In genomic region chr13:21910735-21911134, GRCm38 (mm10) we compare ENCODE assay signal across 7 mouse cellular contexts. TPM values are rescaled to one million over a fixed set of nuclear protein-coding genes. Genes with fewer than 3 reads are reported as not detected.
A peak's percentile ranks its signal among the peaks of the same experiment; 100 is the strongest.
DNase-seq lines count a peak whose midpoint lies in the region; ATAC-seq lines count a peak whose summit lies in the region.

No protein-coding gene starts in this region.

- peak overlapping the region; percentile 26 for H3K4me3 ChIP-seq in lung, embryonic 16.5 days (ENCODE audit: low read length)
- peak overlapping the region; percentile 3; the same call in 1 of the 2 replicates for H3K4me3 ChIP-seq in embryonic facial prominence, embryonic 11.5 days (ENCODE audit: low read depth, low read length)
- peak overlapping the region; percentile 10; the same call in 1 of the 2 replicates for H3K4me3 ChIP-seq in intestine, embryonic 15.5 days (replicated peaks)
- H3K4me3 ChIP-seq in stomach, embryonic 15.5 days (replicated peaks) = peak overlapping the region; percentile 19

- no peaks in the 10 kb centered on the region for H3K9me3 ChIP-seq in lung, embryonic 16.5 days (ENCODE audit: control insufficient read depth, low read length)
- no peaks in the 10 kb centered on the region for H3K9me3 ChIP-seq in embryonic facial prominence, embryonic 11.5 days (replicated peaks; ENCODE audit: control insufficient read depth, low read length)
- H3K9me3 ChIP-seq in intestine, embryonic 15.5 days = no peaks in the 10 kb centered on the region
- no peaks in the 10 kb centered on the region for H3K9me3 ChIP-seq in stomach, embryonic 15.5 days

- H3K4me1 ChIP-seq in lung, embryonic 16.5 days (replicated peaks; ENCODE audit: control insufficient read depth, insufficient read depth, low read length) = peaks cover 3% of the 10 kb centered on the region; the same call in 1 of the 2 replicates
- H3K4me1 ChIP-seq in embryonic facial prominence, embryonic 11.5 days (ENCODE audit: control insufficient read depth, insufficient read depth, low read length) = no peaks in the 10 kb centered on the region
- peaks cover 3% of the 10 kb centered on the region; the same call in 1 of the 2 replicates for H3K4me1 ChIP-seq in intestine, embryonic 15.5 days (replicated peaks)
- H3K4me1 ChIP-seq in stomach, embryonic 15.5 days = no peaks in the 10 kb centered on the region

- peak overlapping the region; percentile 42 for H3K4me2 ChIP-seq in lung, embryonic 16.5 days (ENCODE audit: low read depth, low read length)
- H3K4me2 ChIP-seq in embryonic facial prominence, embryonic 11.5 days (ENCODE audit: low read depth, low read length) = peak overlapping the region; percentile 23; the same call in 1 of the 2 replicates
- peak overlapping the region; percentile 34 for H3K4me2 ChIP-seq in intestine, embryonic 15.5 days (replicated peaks)
- peak overlapping the region; percentile 31; the same call in 1 of the 2 replicates for H3K4me2 ChIP-seq in stomach, embryonic 15.5 days

- no peak for ATAC-seq in lung, embryonic 16.5 days (ENCODE audit: low read depth)
- ATAC-seq in embryonic facial prominence, embryonic 11.5 days (replicated peaks; ENCODE audit: insufficient number of reproducible peaks, low FRiP score, low TSS enrichment, low read depth) = no peak
- ATAC-seq in intestine, embryonic 15.5 days = no peak
- ATAC-seq in stomach, embryonic 15.5 days (ENCODE audit: insufficient read depth, low FRiP score, low read depth) = no peak
- ATAC-seq in cerebellum, adult (ENCODE audit: insufficient number of reproducible peaks, low FRiP score, low TSS enrichment) = no peak

- no peak overlapping the region for H3K9ac ChIP-seq in lung, embryonic 16.5 days (ENCODE audit: low read length)
- H3K9ac ChIP-seq in embryonic facial prominence, embryonic 11.5 days (replicated peaks; ENCODE audit: low read length) = no peak overlapping the region
- no peak overlapping the region for H3K9ac ChIP-seq in intestine, embryonic 15.5 days
- H3K9ac ChIP-seq in stomach, embryonic 15.5 days = no peak overlapping the region

- H3K27me3 ChIP-seq in lung, embryonic 16.5 days (ENCODE audit: control insufficient read depth, insufficient read depth, low read depth, low read length) = no peaks in the 10 kb centered on the region; the same call in none of the 2 replicates
- no peaks in the 10 kb centered on the region for H3K27me3 ChIP-seq in embryonic facial prominence, embryonic 11.5 days (ENCODE audit: control insufficient read depth, insufficient read depth, low read length)
- H3K27me3 ChIP-seq in intestine, embryonic 15.5 days (replicated peaks) = no peaks in the 10 kb centered on the region
- 0 out of 2 replicates have a peak, but pooled peaks cover 5% of the 10 kb centered on the region for H3K27me3 ChIP-seq in stomach, embryonic 15.5 days (replicated peaks)

- no peaks in the 10 kb centered on the region for H3K36me3 ChIP-seq in lung, embryonic 16.5 days (ENCODE audit: control insufficient read depth, insufficient read depth, low read length)
- no peaks in the 10 kb centered on the region for H3K36me3 ChIP-seq in embryonic facial prominence, embryonic 11.5 days (replicated peaks; ENCODE audit: control insufficient read depth, insufficient read depth, low read depth, low read length)
- H3K36me3 ChIP-seq in intestine, embryonic 15.5 days = no peaks in the 10 kb centered on the region
- no peaks in the 10 kb centered on the region for H3K36me3 ChIP-seq in stomach, embryonic 15.5 days

- DNase-seq in lung, postnatal 4 days = no peak
- DNase-seq in embryonic facial prominence, embryonic 11.5 days (ENCODE audit: low spot score) = peak; percentile 53
- DNase-seq in left cerebral cortex, postnatal 4 days = no peak

- 9% methylated on average over 7 of the region's 7 CpGs for WGBS in lung, embryonic 16.5 days
- WGBS in embryonic facial prominence, embryonic 11.5 days = 2% methylated on average over 7 of the region's 7 CpGs
- 22% methylated on average over 7 of the region's 7 CpGs for WGBS in intestine, embryonic 15.5 days
- 22% methylated on average over 7 of the region's 7 CpGs for WGBS in stomach, embryonic 15.5 days

- no peak overlapping the region for H3K27ac ChIP-seq in lung, embryonic 16.5 days (ENCODE audit: low read length)
- no peak overlapping the region for H3K27ac ChIP-seq in embryonic facial prominence, embryonic 11.5 days (replicated peaks; ENCODE audit: low read depth, low read length)
- no peak overlapping the region for H3K27ac ChIP-seq in intestine, embryonic 15.5 days
- H3K27ac ChIP-seq in stomach, embryonic 15.5 days = no peak overlapping the region

- intact Hi-C loops in left cerebral cortex, postnatal 4 days (cut with DNase I) = loop anchor here (10.0 kb wide), 1 partner anchor 114 kb away; no protein-coding TSS in a partner anchor

RNA-seq across cellular contexts. Expression of gene Zfp184, which starts 34.2 kb away (rescaled TPM):
- 7.9 and 12.5 TPM in 2 replicates for polyA plus RNA-seq in lung, embryonic 16.5 days (2015; fragmentation: Nextera tagmentation; extraction: Ambion mirVana)
- polyA plus RNA-seq in embryonic facial prominence, embryonic 11.5 days (2014; fragmentation: Nextera tagmentation; extraction: Ambion mirVana) = 28.2 and 30.4 TPM in 2 replicates
- polyA plus RNA-seq in intestine, embryonic 15.5 days (2015; fragmentation: Nextera tagmentation; extraction: Ambion mirVana) = 6.2 and 7.5 TPM in 2 replicates
- polyA plus RNA-seq in stomach, embryonic 15.5 days (2015; fragmentation: Nextera tagmentation; extraction: Ambion mirVana) = 7.8 and 8.5 TPM in 2 replicates
- 10 to 100 TPM; 12.1 to 14.0 TPM for total RNA-seq in left cerebral cortex, postnatal 4 days (2021)
